Mouse (Mus musculus) G1E (cell line): ENCODE results near the gene Pcgf3. TPM values are rescaled to one million over a fixed set of nuclear protein-coding genes. Genes with fewer than 3 reads are reported as not detected.

Source experiments
- ATAC-seq: 2 replicates; pipeline ENCODE4 v1.8.0; 2016; ENCODE audit warnings: mild to moderate bottlenecking; ENCODE audit not compliant: insufficient number of reproducible peaks, poor library complexity, low FRiP score, severe bottlenecking; ENCODE audit errors: extremely low read depth
- DNase-seq: peaks from one replicate; pipeline ENCODE4 v3.0.0; 2012; ENCODE audit warnings: low spot score
- H3K27me3 ChIP-seq: 2 replicates; pipeline ENCODE4 v1.6.1; 2012; ENCODE audit warnings: mild to moderate bottlenecking, low read length, inconsistent platforms; ENCODE audit not compliant: insufficient read depth
- H3K36me3 ChIP-seq: replicated peaks from 2 replicates; pipeline ENCODE3; 2012; ENCODE audit warnings: mild to moderate bottlenecking, inconsistent platforms
- H3K4me1 ChIP-seq: 2 replicates; pipeline ENCODE4 v1.6.1; 2012; ENCODE audit warnings: low read depth, low read length, inconsistent platforms, mixed read lengths; ENCODE audit not compliant: insufficient read depth
- H3K4me3 ChIP-seq: 2 replicates; pipeline ENCODE4 v1.5.1; 2012; ENCODE audit warnings: low read depth, mild to moderate bottlenecking, inconsistent platforms, low read length, moderate library complexity, mixed read lengths
- H3K9me3 ChIP-seq: replicated peaks from 2 replicates; pipeline ENCODE4 v1.6.1; 2012; ENCODE audit warnings: inconsistent platforms
- CTCF ChIP-seq: IDR thresholded peaks from 2 replicates; pipeline ENCODE4 v1.5.1; 2012; ENCODE audit warnings: low read depth, low read length, inconsistent platforms, mixed read lengths
- GATA1 ChIP-seq: IDR thresholded peaks from 2 replicates; pipeline ENCODE4 v1.6.1; 2012; ENCODE audit warnings: borderline replicate concordance, low read length, inconsistent platforms, mixed read lengths
- GATA2 ChIP-seq: IDR thresholded peaks from 2 replicates; pipeline ENCODE4 v1.6.1; 2012; ENCODE audit warnings: low read depth, low read length, inconsistent platforms, borderline replicate concordance
- POLR2AphosphoS5 ChIP-seq: IDR thresholded peaks from 2 replicates; pipeline ENCODE4 v1.6.1; 2012; ENCODE audit warnings: low read depth, low read length, inconsistent platforms; ENCODE audit not compliant: insufficient replicate concordance
- TAL1 ChIP-seq: conservative IDR thresholded peaks from 2 replicates; pipeline ENCODE4 v1.6.1; 2012; ENCODE audit warnings: low read depth, low read length, inconsistent platforms, mixed read lengths
- polyA plus RNA-seq: library from polyadenylated mRNA; stranded (reverse); fragments of >175 nt; gene quantifications from 2 replicates; pipeline ENCODE4 v1.2.3, GENCODE M21; 2012
- total RNA-seq, 2 experiments: library from RNA; stranded (forward) in 1 of 2; stranded (reverse) in 1 of 2; fragments of 200-1000 nt in 1 of 2; fragments of >200 nt in 1 of 2; fragmentation: Nextera tagmentation in 1 of 2; gene quantifications; 2 replicates each; pipeline ENCODE4 v1.2.3; 2014 to 2017

Pcgf3 gene
- total and polyA plus RNA-seq, 3 experiments = 9.0 to 23.4 (median 9.4) TPM

- H3K4me3 ChIP-seq = no peak overlapping the region
- DNase-seq (no peak), ATAC-seq (no peak)
- no peaks in the 10 kb centered on the region for H3K36me3 ChIP-seq
- H3K4me1 ChIP-seq = 0 out of 2 replicates have a peak, but pooled peaks cover 2% of the 10 kb centered on the region
- H3K9me3 ChIP-seq = no peaks in the 10 kb centered on the region
- no peak for TF ChIP-seq GATA1
- peaks cover 42% of the 10 kb centered on the region for H3K27me3 ChIP-seq
These were observed 59.1 kb downstream of the Pcgf3 start for GRCm38 (mm10) chr5:108520153-108520552.

GRCm38 (mm10) chr5:108521016-108521415, 60.0 kb downstream of the Pcgf3 start:
- H3K27me3 ChIP-seq = peaks cover 48% of the 10 kb centered on the region

GRCm38 (mm10) chr5:108521896-108522295, 60.9 kb downstream of the Pcgf3 start:
- Histone ChIP-seq H3K9me3 (no peaks in the 10 kb centered on the region), H3K27me3 (peaks cover 48% of the 10 kb centered on the region), H3K4me1 (0 out of 2 replicates have a peak, but pooled peaks cover 2% of the 10 kb centered on the region), H3K4me3 (no peak overlapping the region), H3K36me3 (no peaks in the 10 kb centered on the region)
- TF ChIP-seq GATA2 (no peak), TAL1 (no peak), GATA1 (no peak), POLR2AphosphoS5 (no peak), CTCF (no peak)
- ATAC-seq (no peak), DNase-seq (no peak)

More at GRCm38 (mm10) chr5:108521016-108521415, 60.0 kb downstream of the Pcgf3 start:
- Histone ChIP-seq H3K4me3 (no peak overlapping the region), H3K4me1 (0 out of 2 replicates have a peak, but pooled peaks cover 2% of the 10 kb centered on the region), H3K9me3 (no peaks in the 10 kb centered on the region), H3K36me3 (no peaks in the 10 kb centered on the region)
- DNase-seq = no peak
- ATAC-seq = no peak
- TF ChIP-seq CTCF = no peak
- no peak for TF ChIP-seq GATA1

GRCm38 (mm10) chr5:108522597-108522996, 61.6 kb downstream of the Pcgf3 start:
- H3K4me3 ChIP-seq = no peak overlapping the region
- TF ChIP-seq GATA1 = no peak
- no peak for TF ChIP-seq CTCF
- TF ChIP-seq POLR2AphosphoS5 = no peak
- TF ChIP-seq TAL1 = no peak
- TF ChIP-seq GATA2 = no peak
- H3K36me3 ChIP-seq = no peaks in the 10 kb centered on the region
- 0 out of 2 replicates have a peak, but pooled peaks cover 2% of the 10 kb centered on the region for H3K4me1 ChIP-seq
- peaks cover 48% of the 10 kb centered on the region for H3K27me3 ChIP-seq
- DNase-seq (no peak), ATAC-seq (no peak)
- H3K9me3 ChIP-seq = no peaks in the 10 kb centered on the region

GRCm38 (mm10) chr5:108534188-108534587, 73.2 kb downstream of the Pcgf3 start:
- no peaks in the 10 kb centered on the region for H3K27me3 ChIP-seq
- no peaks in the 10 kb centered on the region for H3K36me3 ChIP-seq
- TF ChIP-seq CTCF (no peak), TAL1 (no peak), GATA2 (no peak), POLR2AphosphoS5 (no peak), GATA1 (no peak)
- peaks cover 4% of the 10 kb centered on the region for H3K9me3 ChIP-seq
- no peak overlapping the region for H3K4me3 ChIP-seq
- ATAC-seq (no peak), DNase-seq (no peak)
- H3K4me1 ChIP-seq = no peaks in the 10 kb centered on the region

GRCm38 (mm10) chr5:108543516-108544291, 82.7 kb downstream of the Pcgf3 start:
- DNase-seq (no peak), ATAC-seq (no peak)
- Histone ChIP-seq H3K4me3 (no peak overlapping the region), H3K27me3 (peaks cover 18% of the 10 kb centered on the region), H3K4me1 (no peaks in the 10 kb centered on the region), H3K9me3 (no peaks in the 10 kb centered on the region), H3K36me3 (no peaks in the 10 kb centered on the region)
- TF ChIP-seq CTCF (no peak), POLR2AphosphoS5 (no peak), GATA2 (no peak), TAL1 (no peak), GATA1 (no peak)

GRCm38 (mm10) chr5:108547636-108548035, 86.6 kb downstream of the Pcgf3 start:
- no peak for TF ChIP-seq POLR2AphosphoS5
- no peak for TF ChIP-seq TAL1
- TF ChIP-seq GATA1 = no peak
- TF ChIP-seq GATA2 = no peak
- no peak for TF ChIP-seq CTCF
- H3K27me3 ChIP-seq = peaks cover 27% of the 10 kb centered on the region
- ATAC-seq (no peak), DNase-seq (no peak)
- no peaks in the 10 kb centered on the region for H3K9me3 ChIP-seq
- H3K36me3 ChIP-seq = no peaks in the 10 kb centered on the region
- no peaks in the 10 kb centered on the region for H3K4me1 ChIP-seq
- H3K4me3 ChIP-seq = no peak overlapping the region
